ENCODE assay signal across 10 mouse cellular contexts in genomic region chr12:8345539-8345938, GRCm38 (mm10). TPM values are rescaled to one million over a fixed set of nuclear protein-coding genes. Genes with fewer than 3 reads are reported as not detected.
DNase-seq lines count a peak whose midpoint lies in the region; ATAC-seq and TF ChIP-seq lines count a peak whose summit lies in the region.
"Had no signal": no experiment of that assay in that cellular context is flagged by ENCODE, and none has a peak within 500 bp of the region (broad histone marks: within the 10 kb centered on the region; RNA-seq: fewer than 3 reads in every experiment).

No protein-coding gene starts in this region.

- WGBS in heart, embryonic 11.5 days (ENCODE audit: insufficient replicate concordance): 86% methylated on average over 5 of the region's 5 CpGs
- 96% methylated on average over 5 of the region's 5 CpGs for WGBS in liver, adult 2 months
- WGBS in embryonic facial prominence, embryonic 10.5 days: 96% methylated on average over 5 of the region's 5 CpGs
- 67% methylated on average over 5 of the region's 5 CpGs for WGBS in liver, embryonic 16.5 days (ENCODE audit: insufficient replicate concordance)

- TF ChIP-seq POLR2A in liver, adult 2 months (IDR thresholded peaks at IDR 0.05; ENCODE audit: extremely low read depth, insufficient read depth, low read length): no peak

- H3K9ac ChIP-seq in heart, embryonic 11.5 days (ENCODE audit: low read depth, low read length): no peak overlapping the region; the same call in 1 of the 2 replicates
- H3K9ac ChIP-seq in liver, adult 2 months (ENCODE audit: low read depth, low read length): no peak overlapping the region
- H3K9ac ChIP-seq in liver, embryonic 16.5 days (ENCODE audit: low read depth, low read length): no peak overlapping the region

- H3K4me3 ChIP-seq in heart, embryonic 11.5 days (ENCODE audit: low read depth, low read length): no peak overlapping the region
- no peak overlapping the region for H3K4me3 ChIP-seq in liver, adult 2 months (ENCODE audit: insufficient read depth, low read depth, low read length)
- H3K4me3 ChIP-seq in embryonic facial prominence, embryonic 10.5 days: no peak overlapping the region
- H3K4me3 ChIP-seq in liver, embryonic 16.5 days (ENCODE audit: low read depth, low read length): peak overlapping the region; percentile 3; the same call in 1 of the 2 replicates
- H3K4me3 ChIP-seq: embryonic facial prominence, embryonic 12.5 days had no signal

- no peak for TF ChIP-seq CTCF in liver, adult 2 months (IDR thresholded peaks at IDR 0.05; ENCODE audit: low read depth, low read length)

- no peaks in the 10 kb centered on the region for H3K27me3 ChIP-seq in heart, embryonic 11.5 days (ENCODE audit: control insufficient read depth, insufficient read depth, low read length)
- no peaks in the 10 kb centered on the region for H3K27me3 ChIP-seq in liver, adult 2 months (ENCODE audit: control insufficient read depth, insufficient read depth, low read length)
- H3K27me3 ChIP-seq in embryonic facial prominence, embryonic 10.5 days (replicated peaks; ENCODE audit: low read depth, poor library complexity, severe bottlenecking): no peaks in the 10 kb centered on the region
- no peaks in the 10 kb centered on the region for H3K27me3 ChIP-seq in liver, embryonic 16.5 days (ENCODE audit: control insufficient read depth, insufficient read depth, low read depth, low read length)
- H3K27me3 ChIP-seq: embryonic facial prominence, embryonic 12.5 days had no signal

- no peaks in the 10 kb centered on the region for H3K79me2 ChIP-seq in liver, adult 2 months (ENCODE audit: control insufficient read depth, insufficient read depth, low read length)

- H3K36me3 ChIP-seq in heart, embryonic 11.5 days (ENCODE audit: control insufficient read depth, insufficient read depth, low read length): peaks cover 5% of the 10 kb centered on the region
- no peaks in the 10 kb centered on the region for H3K36me3 ChIP-seq in liver, adult 2 months (ENCODE audit: control insufficient read depth, insufficient read depth, low read length)
- peaks cover 21% of the 10 kb centered on the region for H3K36me3 ChIP-seq in embryonic facial prominence, embryonic 10.5 days (replicated peaks)
- H3K36me3 ChIP-seq in liver, embryonic 16.5 days (ENCODE audit: control insufficient read depth, insufficient read depth): no peaks in the 10 kb centered on the region

- H3K4me2 ChIP-seq in heart, embryonic 11.5 days: no peak overlapping the region
- no peak overlapping the region; the same call in 1 of the 2 replicates for H3K4me2 ChIP-seq in liver, embryonic 16.5 days (ENCODE audit: low read depth, low read length)
- H3K4me2 ChIP-seq: embryonic facial prominence, embryonic 12.5 days had no signal

- intact Hi-C loops in heart, postnatal 10 days (cut with DNase I): no loop called here

- H3K4me1 ChIP-seq in heart, embryonic 11.5 days (ENCODE audit: control insufficient read depth, insufficient read depth, low read length): peaks cover 8% of the 10 kb centered on the region; the same call in 1 of the 2 replicates
- peaks cover 14% of the 10 kb centered on the region; the same call in 1 of the 2 replicates for H3K4me1 ChIP-seq in liver, adult 2 months (ENCODE audit: control insufficient read depth, insufficient read depth, low read length)
- H3K4me1 ChIP-seq in embryonic facial prominence, embryonic 10.5 days: peaks cover 27% of the 10 kb centered on the region
- no peaks in the 10 kb centered on the region; the same call in none of the 2 replicates for H3K4me1 ChIP-seq in liver, embryonic 16.5 days (ENCODE audit: control insufficient read depth, low read depth, low read length)

- peak overlapping the region; percentile 57; the same call in 1 of the 2 replicates for H3K27ac ChIP-seq in heart, embryonic 11.5 days (ENCODE audit: low read depth, low read length)
- H3K27ac ChIP-seq in liver, adult 2 months (replicated peaks; ENCODE audit: insufficient read depth, low read depth, low read length): peak overlapping the region; percentile 32
- H3K27ac ChIP-seq in embryonic facial prominence, embryonic 10.5 days (replicated peaks): peak overlapping the region; percentile 49
- peak overlapping the region; percentile 60 for H3K27ac ChIP-seq in liver, embryonic 16.5 days (ENCODE audit: low read length)
- H3K27ac ChIP-seq: embryonic facial prominence, embryonic 12.5 days had no signal

- H3K9me3 ChIP-seq in heart, embryonic 11.5 days (replicated peaks; ENCODE audit: control insufficient read depth, low read length): no peaks in the 10 kb centered on the region
- no peaks in the 10 kb centered on the region for H3K9me3 ChIP-seq in embryonic facial prominence, embryonic 10.5 days
- no peaks in the 10 kb centered on the region for H3K9me3 ChIP-seq in liver, embryonic 16.5 days (replicated peaks; ENCODE audit: control insufficient read depth, low read length)
- H3K9me3 ChIP-seq: embryonic facial prominence, embryonic 12.5 days had no signal

- DNase-seq in heart, postnatal 10 days: no peak
- DNase-seq in liver, adult 2 months (ENCODE audit: extremely low read depth, low read depth, low spot score): no peak
- DNase-seq in liver (no peak), adipocyte (ENCODE audit: low spot score) (no peak)
- no peak for DNase-seq in embryonic facial prominence, embryonic 10.5 days (ENCODE audit: low spot score)
- DNase-seq in left cerebral cortex, adult 11 months (ENCODE audit: low spot score): no peak

- no peak for ATAC-seq in heart, embryonic 11.5 days (replicated peaks; ENCODE audit: insufficient number of reproducible peaks, low FRiP score, low TSS enrichment)
- no peak for ATAC-seq in liver, embryonic 16.5 days (ENCODE audit: low read depth)

RNA-seq across cellular contexts. Expression of gene Hs1bp3, which starts 32.3 kb away (rescaled TPM):
- polyA plus RNA-seq in heart, embryonic 11.5 days (2014; fragmentation: Nextera tagmentation; extraction: Ambion mirVana): 9.8 and 12.7 TPM in 2 replicates
- 10 to 100 TPM; 11.3 to 15.1 TPM for total RNA-seq in heart, postnatal 10 days (2021)
- 3.0 and 5.2 TPM in 2 replicates for total RNA-seq in liver, adult 2 months (2014; rRNA removed)
- polyA plus RNA-seq in liver, adult 2 months (2012; rRNA removed): 13.5 and 16.6 TPM in 2 replicates
- 17.9 and 18.8 TPM in 2 replicates for polyA plus RNA-seq in embryonic facial prominence, embryonic 10.5 days (2016; fragmentation: Nextera tagmentation; extraction: Ambion mirVana)
- 4.4 and 5.0 TPM in 2 replicates for polyA plus RNA-seq in liver, embryonic 16.5 days (2015; fragmentation: Nextera tagmentation; extraction: Ambion mirVana)

RNA-seq across cellular contexts. Expression of gene Gdf7, which starts 43.8 kb away (rescaled TPM):
- 0.14 TPM in 1 of 2 replicates, not detected in the other for polyA plus RNA-seq in heart, embryonic 11.5 days (2014; fragmentation: Nextera tagmentation; extraction: Ambion mirVana)
- total RNA-seq in heart, postnatal 10 days (2021): under 1 TPM in 1 of 2 experiments, not detected in 1; 0.48 TPM
- total RNA-seq in liver, adult 2 months (2014; rRNA removed): not detected in 2 replicates
- polyA plus RNA-seq in liver, adult 2 months (2012; rRNA removed): not detected in 2 replicates
- polyA plus RNA-seq in embryonic facial prominence, embryonic 10.5 days (2016; fragmentation: Nextera tagmentation; extraction: Ambion mirVana): 0.10 and 0.17 TPM in 2 replicates
- not detected in 2 replicates for polyA plus RNA-seq in liver, embryonic 16.5 days (2015; fragmentation: Nextera tagmentation; extraction: Ambion mirVana)
- polyA plus RNA-seq: inflammation-experienced regulatory T-cells, adult 6 months had no signal
